Mouse (Mus musculus) forebrain, embryonic 15.5 days (tissue): Measurements from ENCODE around the gene Gm5580. TPM values are rescaled to one million over a fixed set of nuclear protein-coding genes. Genes with fewer than 3 reads are reported as not detected.

Experiments
- polyA plus RNA-seq: library from polyadenylated mRNA; unstranded; fragments of >200 nt; fragmentation: Nextera tagmentation; extraction: Ambion mirVana; gene quantifications from 2 replicates; pipeline ENCODE4 v1.2.1, GENCODE M21; 2015

Gm5580 gene
- polyA plus RNA-seq, 1 experiment from 2014 or later = 0.52 TPM

Other genes starting within 250 kb of the Gm5580 start
- 52.3 and 55.7 TPM in 2 replicates for gene March8, start 213.1 kb upstream of the Gm5580 start, polyA plus RNA-seq
- gene Alox5, start 90.0 kb upstream of the Gm5580 start, polyA plus RNA-seq = 0.34 and 0.70 TPM in 2 replicates
- gene Olfr211, start 62.0 kb upstream of the Gm5580 start, polyA plus RNA-seq = not detected in 2 replicates
- gene Olfr212, start 44.6 kb upstream of the Gm5580 start, polyA plus RNA-seq = not detected in 2 replicates
- gene Olfr213, start 12.7 kb upstream of the Gm5580 start, polyA plus RNA-seq = not detected in 2 replicates
- not detected in 2 replicates for gene Olfr214, start 3.1 kb downstream of the Gm5580 start, polyA plus RNA-seq
- gene Olfr215, start 33.1 kb downstream of the Gm5580 start, polyA plus RNA-seq = not detected in 2 replicates
- gene Zfp422, start 77.9 kb downstream of the Gm5580 start, polyA plus RNA-seq = 218 and 222 TPM in 2 replicates
- 7.2 and 8.1 TPM in 2 replicates for gene Depp1, start 99.5 kb downstream of the Gm5580 start, polyA plus RNA-seq
- gene Rassf4, start 122.8 kb downstream of the Gm5580 start, polyA plus RNA-seq = 9.9 and 10.2 TPM in 2 replicates
- gene Tmem72, start 165.8 kb downstream of the Gm5580 start, polyA plus RNA-seq = 0.36 and 1.4 TPM in 2 replicates